In genomic region chr13:74522141-74522480, GRCm38 (mm10) we compare ENCODE assay signal across 8 mouse cellular contexts. TPM values are rescaled to one million over a fixed set of nuclear protein-coding genes. Genes with fewer than 3 reads are reported as not detected.
DNase-seq lines count a peak whose midpoint lies in the region; ATAC-seq and TF ChIP-seq lines count a peak whose summit lies in the region.
"Not testable (repeated sequence)": the region's sequence is repeated elsewhere in the genome, so short reads cannot be mapped to it uniquely, and the experiment has no call there.

No protein-coding gene starts in this region.

- TF ChIP-seq CTCF in bone marrow, adult 2 months (IDR thresholded peaks at IDR 0.05; ENCODE audit: control insufficient read depth, insufficient read depth, low read length); hindbrain, postnatal 0 days (IDR thresholded peaks at IDR 0.05; ENCODE audit: low read depth); lung, adult 2 months (IDR thresholded peaks at IDR 0.05; ENCODE audit: insufficient read depth, low read length): not testable (repeated sequence)

- not testable (repeated sequence) for TF ChIP-seq POLR2A in bone marrow, adult 2 months (IDR thresholded peaks at IDR 0.05; ENCODE audit: borderline replicate concordance, control insufficient read depth, low read depth, low read length); lung, adult 2 months (IDR thresholded peaks at IDR 0.05; ENCODE audit: borderline replicate concordance, extremely low read depth, low read depth, low read length)

- not testable (repeated sequence) for H3K9me3 ChIP-seq in erythroblast, embryonic 14.5 days (ENCODE audit: control insufficient read depth, low read length); heart, embryonic 12.5 days (replicated peaks); hindbrain, postnatal 0 days (ENCODE audit: low read length); limb, embryonic 11.5 days (ENCODE audit: control insufficient read depth, low read length); midbrain, embryonic 14.5 days (ENCODE audit: control insufficient read depth, low read length); stomach, embryonic 14.5 days (ENCODE audit: control insufficient read depth, low read depth, low read length)

- DNase-seq in hindbrain, postnatal 0 days (ENCODE audit: low spot score) = peak; percentile 1
- not testable (repeated sequence) for DNase-seq in limb, embryonic 11.5 days (ENCODE audit: low spot score); lung, adult 2 months; midbrain, embryonic 14.5 days

- H3K4me2 ChIP-seq in heart, embryonic 12.5 days = peak overlapping the region; percentile 81
- peak overlapping the region; percentile 69 for H3K4me2 ChIP-seq in hindbrain, postnatal 0 days (ENCODE audit: low read depth, low read length)
- H3K4me2 ChIP-seq in limb, embryonic 11.5 days (ENCODE audit: low read depth, severe bottlenecking) = peak overlapping the region; percentile 36
- peak overlapping the region; percentile 66 for H3K4me2 ChIP-seq in midbrain, embryonic 14.5 days (ENCODE audit: low read length)
- H3K4me2 ChIP-seq in stomach, embryonic 14.5 days (replicated peaks; ENCODE audit: low read depth, low read length) = peak overlapping the region; percentile 44

- under 1% methylated on average over 3 of the region's 3 CpGs for WGBS in bone marrow, adult 2 months
- WGBS in heart, embryonic 12.5 days = 3% methylated on average over 3 of the region's 3 CpGs
- WGBS in hindbrain, postnatal 0 days = 4% methylated on average over 3 of the region's 3 CpGs
- WGBS in limb, embryonic 11.5 days = 5% methylated on average over 3 of the region's 3 CpGs
- WGBS in lung, adult 2 months = 2% methylated on average over 3 of the region's 3 CpGs
- under 1% methylated on average over 3 of the region's 3 CpGs for WGBS in midbrain, embryonic 14.5 days
- 1% methylated on average over 3 of the region's 3 CpGs for WGBS in stomach, embryonic 14.5 days

- not testable (repeated sequence) for H3K4me1 ChIP-seq in bone marrow, adult 2 months (ENCODE audit: control insufficient read depth, insufficient read depth, low read length); erythroblast, embryonic 14.5 days (ENCODE audit: control insufficient read depth); heart, embryonic 12.5 days (replicated peaks); hindbrain, postnatal 0 days (ENCODE audit: insufficient read depth, low read length); limb, embryonic 11.5 days (ENCODE audit: control insufficient read depth, insufficient read depth, low read length); lung, adult 2 months (ENCODE audit: control insufficient read depth, insufficient read depth, low read length); midbrain, embryonic 14.5 days (ENCODE audit: control insufficient read depth, insufficient read depth, low read length); stomach, embryonic 14.5 days (ENCODE audit: control insufficient read depth, insufficient read depth, low read length)

- not testable (repeated sequence) for H3K27ac ChIP-seq in bone marrow, adult 2 months (ENCODE audit: control insufficient read depth, insufficient read depth, low read depth, low read length, poor library complexity); limb, embryonic 11.5 days (replicated peaks; ENCODE audit: low read depth, low read length); midbrain, embryonic 14.5 days (replicated peaks; ENCODE audit: low read depth, low read length)
- peak overlapping the region; percentile 96 for H3K27ac ChIP-seq in heart, embryonic 12.5 days (ENCODE audit: poor library complexity, severe bottlenecking)
- H3K27ac ChIP-seq in hindbrain, postnatal 0 days = peak overlapping the region; percentile 80
- peak overlapping the region; percentile 69; the same call in 1 of the 2 replicates for H3K27ac ChIP-seq in stomach, embryonic 14.5 days (ENCODE audit: low read length)

- H3K27me3 ChIP-seq in erythroblast, embryonic 14.5 days (ENCODE audit: control insufficient read depth); heart, embryonic 12.5 days (replicated peaks); hindbrain, postnatal 0 days (ENCODE audit: insufficient read depth, low read length); limb, embryonic 11.5 days (ENCODE audit: control insufficient read depth, insufficient read depth, low read length); midbrain, embryonic 14.5 days (ENCODE audit: control insufficient read depth, insufficient read depth, low read length); stomach, embryonic 14.5 days (ENCODE audit: control insufficient read depth, insufficient read depth, low read length): not testable (repeated sequence)

- ATAC-seq in heart, embryonic 12.5 days (ENCODE audit: insufficient number of reproducible peaks, low FRiP score); hindbrain, postnatal 0 days; limb, embryonic 11.5 days (ENCODE audit: insufficient number of reproducible peaks, low FRiP score, low TSS enrichment, low read depth); midbrain, embryonic 14.5 days (ENCODE audit: low FRiP score, low TSS enrichment): not testable (repeated sequence)
- ATAC-seq in stomach, embryonic 14.5 days (ENCODE audit: insufficient number of reproducible peaks, insufficient read depth, low FRiP score, low read depth) = peak; percentile 64; the same call in 1 of the 2 replicates

- not testable (repeated sequence) for H3K36me3 ChIP-seq in erythroblast, embryonic 14.5 days (ENCODE audit: control insufficient read depth); heart, embryonic 12.5 days; hindbrain, postnatal 0 days (ENCODE audit: insufficient read depth, low read length); limb, embryonic 11.5 days (ENCODE audit: control insufficient read depth, insufficient read depth, low read length); midbrain, embryonic 14.5 days (ENCODE audit: control insufficient read depth, insufficient read depth, low read length); stomach, embryonic 14.5 days (ENCODE audit: control insufficient read depth, insufficient read depth, low read length)

- peak overlapping the region; percentile 69 for H3K9ac ChIP-seq in heart, embryonic 12.5 days
- not testable (repeated sequence) for H3K9ac ChIP-seq in hindbrain, postnatal 0 days (replicated peaks; ENCODE audit: low read length)
- peak overlapping the region; percentile 31 for H3K9ac ChIP-seq in limb, embryonic 11.5 days (ENCODE audit: low read length)
- peak overlapping the region; percentile 39; the same call in 1 of the 2 replicates for H3K9ac ChIP-seq in midbrain, embryonic 14.5 days (replicated peaks; ENCODE audit: low read length)
- H3K9ac ChIP-seq in stomach, embryonic 14.5 days (replicated peaks; ENCODE audit: low read depth, low read length) = peak overlapping the region; percentile 6; the same call in 1 of the 2 replicates

- peak overlapping the region; percentile 43 for H3K4me3 ChIP-seq in bone marrow, adult 2 months (replicated peaks; ENCODE audit: control insufficient read depth, low read depth, low read length)
- peak overlapping the region; percentile 56 for H3K4me3 ChIP-seq in erythroblast, embryonic 14.5 days (replicated peaks)
- peak overlapping the region; percentile 67 for H3K4me3 ChIP-seq in heart, embryonic 12.5 days
- H3K4me3 ChIP-seq in hindbrain, postnatal 0 days (ENCODE audit: low read length) = peak overlapping the region; percentile 48
- peak overlapping the region; percentile 30 for H3K4me3 ChIP-seq in limb, embryonic 11.5 days (ENCODE audit: low read depth, low read length)
- H3K4me3 ChIP-seq in lung, adult 2 months (replicated peaks; ENCODE audit: extremely low read depth, low read depth, low read length) = peak overlapping the region; percentile 63
- peak overlapping the region; percentile 44 for H3K4me3 ChIP-seq in midbrain, embryonic 14.5 days (replicated peaks; ENCODE audit: low read depth, low read length)
- peak overlapping the region; percentile 35 for H3K4me3 ChIP-seq in stomach, embryonic 14.5 days (ENCODE audit: low read depth, low read length)

RNA-seq across cellular contexts. Expression of gene Zfp825, which starts 28.3 kb away (rescaled TPM):
- 9.6 and 14.5 TPM in 2 replicates for polyA plus RNA-seq in bone marrow, adult 2 months (2011; ENCODE audit: insufficient read depth, insufficient read length, low replicate concordance, missing spikeins)
- polyA plus RNA-seq in erythroblast, embryonic 14.5 days (2012) = 0.02 and 0.04 TPM in 2 replicates
- 13.2 and 14.8 TPM in 2 replicates for polyA plus RNA-seq in heart, embryonic 12.5 days (2016; fragmentation: Nextera tagmentation; extraction: Ambion mirVana)
- 4.0 and 5.1 TPM in 2 replicates for total RNA-seq in hindbrain, postnatal 0 days (2014; rRNA removed)
- polyA plus RNA-seq in hindbrain, postnatal 0 days (2015; fragmentation: Nextera tagmentation; extraction: Ambion mirVana) = 11.4 and 12.7 TPM in 2 replicates
- 23.4 and 28.5 TPM in 2 replicates for polyA plus RNA-seq in limb, embryonic 11.5 days (2014; fragmentation: Nextera tagmentation; extraction: Ambion mirVana)
- polyA plus RNA-seq in lung, adult 2 months (2012; rRNA removed) = 0.87 and 0.96 TPM in 2 replicates
- 14.3 and 15.2 TPM in 2 replicates for polyA plus RNA-seq in midbrain, embryonic 14.5 days (2014; fragmentation: Nextera tagmentation; extraction: Ambion mirVana)
- polyA plus RNA-seq in stomach, embryonic 14.5 days (2014; fragmentation: Nextera tagmentation; extraction: Ambion mirVana) = 22.2 and 22.7 TPM in 2 replicates
